Mouse (Mus musculus) forelimb bud, embryonic 11.5 days (tissue): ENCODE results near the gene BC025446.
A peak's percentile ranks its signal among the peaks of the same experiment; 100 is the strongest.
"Not testable (repeated sequence)": the region's sequence is repeated elsewhere in the genome, so short reads cannot be mapped to it uniquely, and the experiment has no call there.

Experiments
- DNase-seq: peaks from one replicate; pipeline ENCODE4 v3.0.0-alpha.2; 2012; ENCODE audit warnings: low read depth, low spot score

BC025446 gene

GRCm38 (mm10) chr15:75215778-75216691 is at the start of gene BC025446:
TSS of gene BC025446 (plus strand) at chr15:75216376.
- DNase-seq = no peak

- DNase-seq = peak; percentile 6
Observed at GRCm38 (mm10) chr15:75175506-75175905, 40.7 kb upstream of the BC025446 start.

GRCm38 (mm10) chr15:75186291-75186690 is 29.9 kb upstream of the BC025446 start:
- no peak for DNase-seq

- DNase-seq = peak; percentile 16
Observed at GRCm38 (mm10) chr15:75189116-75189515, 27.1 kb upstream of the BC025446 start.

- DNase-seq = not testable (repeated sequence)
Observed at GRCm38 (mm10) chr15:75190560-75190959, 25.6 kb upstream of the BC025446 start.

- no peak for DNase-seq
Observed at GRCm38 (mm10) chr15:75216831-75217230, 655 bp downstream of the BC025446 start.

GRCm38 (mm10) chr15:75221942-75222341 is 5.8 kb downstream of the BC025446 start:
- no peak for DNase-seq

- no peak for DNase-seq
Observed at GRCm38 (mm10) chr15:75237736-75238288, 21.6 kb downstream of the BC025446 start.

GRCm38 (mm10) chr15:75240558-75240957 is 24.4 kb downstream of the BC025446 start:
- DNase-seq = no peak

GRCm38 (mm10) chr15:75242756-75243640 is 26.8 kb downstream of the BC025446 start:
- no peak for DNase-seq

GRCm38 (mm10) chr15:75254671-75255070 is 38.5 kb downstream of the BC025446 start:
- no peak for DNase-seq

GRCm38 (mm10) chr15:75265863-75266262 is 49.7 kb downstream of the BC025446 start:
- no peak for DNase-seq

GRCm38 (mm10) chr15:75266626-75267025 is 50.5 kb downstream of the BC025446 start:
- no peak for DNase-seq

- DNase-seq = no peak
Observed at GRCm38 (mm10) chr15:75268121-75268520, 51.9 kb downstream of the BC025446 start, which contains the start of gene Ly6f. TSS of gene Ly6f (plus strand) at chr15:75268421.

GRCm38 (mm10) chr15:75268916-75269829 is 53.0 kb downstream of the BC025446 start:
- no peak for DNase-seq

GRCm38 (mm10) chr15:75270169-75270568 is 54.0 kb downstream of the BC025446 start:
- no peak for DNase-seq

GRCm38 (mm10) chr15:75270691-75271362 is 54.7 kb downstream of the BC025446 start:
- no peak for DNase-seq

GRCm38 (mm10) chr15:75271426-75271825 is 55.2 kb downstream of the BC025446 start:
- DNase-seq = no peak

GRCm38 (mm10) chr15:75271891-75272290 is 55.7 kb downstream of the BC025446 start:
- no peak for DNase-seq
